Mouse (Mus musculus) stomach, embryonic 16.5 days (tissue): ENCODE measurements at regions not wholly inside any gene's neighbourhood (a gene's known extent, or its start where the extent isn't known, plus 50 kb on each side); places are given as distances from the start of the nearest gene placed in this dataset.
A peak's percentile ranks its signal among the peaks of the same experiment; 100 is the strongest.

ENCODE experiments used
- ATAC-seq: fragments of 200-750 bp; cut with Nextera tagmentation; 2 replicates; pipeline ENCODE4 v1.8.0; 2017; ENCODE audit warnings: moderate number of reproducible peaks, moderate TSS enrichment; ENCODE audit not compliant: insufficient read depth, low FRiP score
- H3K27ac ChIP-seq: fragments of 300-500 bp; sonication (generic); 2 replicates; pipeline ENCODE4 v1.5.1; 2014; ENCODE audit warnings: low read length
- H3K27me3 ChIP-seq: fragments of 300-500 bp; sonication (generic); 2 replicates; pipeline ENCODE4 v1.6.1; 2014; ENCODE audit warnings: low read length, control low read depth, mixed read lengths; ENCODE audit not compliant: control insufficient read depth, insufficient read depth
- H3K36me3 ChIP-seq: fragments of 300-500 bp; sonication (generic); 2 replicates; pipeline ENCODE4 v1.6.1; 2014; ENCODE audit warnings: low read length; ENCODE audit not compliant: control insufficient read depth, insufficient read depth
- H3K4me1 ChIP-seq: fragments of 300-500 bp; sonication (generic); 2 replicates; pipeline ENCODE4 v1.6.1; 2014; ENCODE audit warnings: low read length, control low read depth, mixed read lengths; ENCODE audit not compliant: control insufficient read depth, insufficient read depth
- H3K4me2 ChIP-seq: fragments of 300-500 bp; sonication (generic); 2 replicates; pipeline ENCODE4 v1.6.1; 2014; ENCODE audit warnings: low read depth, low read length, mixed read lengths
- H3K4me3 ChIP-seq: fragments of 300-500 bp; sonication (generic); replicated peaks from 2 replicates; pipeline ENCODE4 v1.5.1; 2014; ENCODE audit warnings: mild to moderate bottlenecking, low read length
- H3K9ac ChIP-seq: fragments of 300-500 bp; sonication (generic); 2 replicates; pipeline ENCODE4 v1.6.1; 2014; ENCODE audit warnings: low read length
- H3K9me3 ChIP-seq: fragments of 300-500 bp; sonication (generic); replicated peaks from 2 replicates; pipeline ENCODE4 v1.6.1; 2016; ENCODE audit warnings: low read length, control low read depth; ENCODE audit not compliant: control insufficient read depth
- WGBS: fragments of 180-500 bp; shearing (Covaris S2); extraction: QIAGEN DNeasy Blood & Tissue Kit; methylation state at CpG from one replicate; pipeline ENCODE4 v1.1.7; 2014; 5-methylcytosine and 5-hydroxymethylcytosine counted together

DNA sequence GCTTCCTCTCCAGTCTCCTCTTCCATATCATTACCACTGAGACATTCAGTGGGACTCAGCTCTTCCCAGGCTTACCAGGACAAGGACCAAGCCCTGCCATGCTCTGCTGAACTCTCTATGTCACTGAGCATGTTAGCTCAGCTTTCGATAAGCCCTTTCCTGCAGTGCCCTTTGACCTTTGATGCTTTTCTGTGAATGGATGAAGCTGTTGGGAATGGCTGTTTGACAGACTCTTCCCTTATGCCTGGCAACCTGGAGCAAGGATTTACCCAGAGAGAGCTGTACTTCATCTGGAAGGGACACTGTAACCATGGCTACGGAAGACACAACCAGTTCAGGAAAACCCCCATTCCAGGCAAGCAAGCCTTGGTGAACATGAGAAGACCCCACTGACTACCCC lies 172.8 kb downstream of the Shq1 start:
- WGBS = 79% methylated on average over 2 of the region's 2 CpGs
- Histone ChIP-seq H3K4me2 (no peak overlapping the region), H3K9ac (no peak overlapping the region), H3K27me3 (no peaks in the 10 kb centered on the region), H3K36me3 (no peaks in the 10 kb centered on the region), H3K27ac (no peak overlapping the region), H3K9me3 (no peaks in the 10 kb centered on the region), H3K4me3 (no peak overlapping the region), H3K4me1 (peaks cover 5% of the 10 kb centered on the region)
- ATAC-seq = no peak

GRCm38 (mm10) chr6:100496135-100496534 lies 174.8 kb downstream of the Shq1 start:
- no peak overlapping the region for H3K4me3 ChIP-seq
- no peaks in the 10 kb centered on the region for H3K9me3 ChIP-seq
- no peak for ATAC-seq
- H3K27ac ChIP-seq = no peak overlapping the region
- no peak overlapping the region for H3K9ac ChIP-seq
- H3K4me2 ChIP-seq = no peak overlapping the region
- no peaks in the 10 kb centered on the region for H3K36me3 ChIP-seq
- no peaks in the 10 kb centered on the region for H3K27me3 ChIP-seq
- H3K4me1 ChIP-seq = no peaks in the 10 kb centered on the region

GRCm38 (mm10) chr6:100495131-100495530 lies 175.8 kb downstream of the Shq1 start:
- WGBS = 44% methylated on average over 12 of the region's 12 CpGs
- Histone ChIP-seq H3K4me1 (no peaks in the 10 kb centered on the region), H3K36me3 (no peaks in the 10 kb centered on the region), H3K9me3 (no peaks in the 10 kb centered on the region), H3K4me2 (no peak overlapping the region), H3K4me3 (no peak overlapping the region), H3K9ac (no peak overlapping the region), H3K27me3 (no peaks in the 10 kb centered on the region), H3K27ac (peak overlapping the region; percentile 16; the same call in 1 of the 2 replicates)
- ATAC-seq = no peak; the same call in 1 of the 2 replicates

DNA sequence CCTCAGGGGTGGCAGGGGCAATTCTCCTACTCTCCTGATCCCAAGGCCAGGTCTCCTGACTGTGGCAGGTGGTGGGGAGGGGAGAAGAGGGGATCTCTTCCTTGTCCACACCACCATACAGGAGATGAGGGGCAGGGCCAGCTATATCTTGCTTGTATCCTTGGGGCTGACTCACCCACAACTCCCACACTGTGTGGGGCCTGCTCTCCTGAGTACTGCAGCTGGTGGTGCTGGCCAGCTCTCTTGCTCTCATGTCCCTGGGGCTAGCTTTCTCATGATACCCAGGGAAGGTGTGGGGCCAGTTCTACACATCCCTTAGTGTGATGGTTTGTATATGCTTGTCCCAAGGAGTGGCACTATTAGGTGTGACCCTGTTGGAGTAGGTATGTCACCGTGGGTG lies 177.4 kb downstream of the Shq1 start:
- Histone ChIP-seq H3K4me2 (no peak overlapping the region), H3K9me3 (no peaks in the 10 kb centered on the region), H3K9ac (no peak overlapping the region), H3K27me3 (no peaks in the 10 kb centered on the region), H3K36me3 (no peaks in the 10 kb centered on the region), H3K4me1 (no peaks in the 10 kb centered on the region), H3K27ac (no peak overlapping the region), H3K4me3 (no peak overlapping the region)
- WGBS = 68% methylated on average over 1 of the region's 1 CpGs
- ATAC-seq = no peak; the same call in 1 of the 2 replicates

GRCm38 (mm10) chr6:100491811-100492210 lies 179.1 kb downstream of the Shq1 start:
- Histone ChIP-seq H3K4me2 (no peak overlapping the region), H3K4me1 (no peaks in the 10 kb centered on the region), H3K36me3 (no peaks in the 10 kb centered on the region), H3K4me3 (no peak overlapping the region), H3K9ac (no peak overlapping the region), H3K27ac (no peak overlapping the region), H3K27me3 (no peaks in the 10 kb centered on the region), H3K9me3 (no peaks in the 10 kb centered on the region)
- WGBS = 74% methylated on average over 6 of the region's 6 CpGs
- ATAC-seq = no peak

GRCm38 (mm10) chr6:100490920-100491712 lies 179.8 kb downstream of the Shq1 start:
- ATAC-seq = no peak
- Histone ChIP-seq H3K4me1 (no peaks in the 10 kb centered on the region), H3K27ac (no peak overlapping the region), H3K9me3 (no peaks in the 10 kb centered on the region), H3K9ac (no peak overlapping the region), H3K4me2 (no peak overlapping the region), H3K27me3 (no peaks in the 10 kb centered on the region), H3K4me3 (no peak overlapping the region), H3K36me3 (no peaks in the 10 kb centered on the region)
- 91% methylated on average over 7 of the region's 7 CpGs for WGBS

- H3K36me3 ChIP-seq = no peaks in the 10 kb centered on the region
- 53% methylated on average over 3 of the region's 3 CpGs for WGBS
- no peaks in the 10 kb centered on the region for H3K27me3 ChIP-seq
- ATAC-seq = no peak
- peaks cover 13% of the 10 kb centered on the region for H3K4me1 ChIP-seq
- H3K9me3 ChIP-seq = 0 out of 2 replicates have a peak, but pooled peaks cover 5% of the 10 kb centered on the region
- no peak overlapping the region for H3K4me2 ChIP-seq
- H3K27ac ChIP-seq = no peak overlapping the region
- no peak overlapping the region for H3K4me3 ChIP-seq
- no peak overlapping the region for H3K9ac ChIP-seq
Measured at GRCm38 (mm10) chr6:100483836-100484235, 187.1 kb downstream of the Shq1 start.

DNA sequence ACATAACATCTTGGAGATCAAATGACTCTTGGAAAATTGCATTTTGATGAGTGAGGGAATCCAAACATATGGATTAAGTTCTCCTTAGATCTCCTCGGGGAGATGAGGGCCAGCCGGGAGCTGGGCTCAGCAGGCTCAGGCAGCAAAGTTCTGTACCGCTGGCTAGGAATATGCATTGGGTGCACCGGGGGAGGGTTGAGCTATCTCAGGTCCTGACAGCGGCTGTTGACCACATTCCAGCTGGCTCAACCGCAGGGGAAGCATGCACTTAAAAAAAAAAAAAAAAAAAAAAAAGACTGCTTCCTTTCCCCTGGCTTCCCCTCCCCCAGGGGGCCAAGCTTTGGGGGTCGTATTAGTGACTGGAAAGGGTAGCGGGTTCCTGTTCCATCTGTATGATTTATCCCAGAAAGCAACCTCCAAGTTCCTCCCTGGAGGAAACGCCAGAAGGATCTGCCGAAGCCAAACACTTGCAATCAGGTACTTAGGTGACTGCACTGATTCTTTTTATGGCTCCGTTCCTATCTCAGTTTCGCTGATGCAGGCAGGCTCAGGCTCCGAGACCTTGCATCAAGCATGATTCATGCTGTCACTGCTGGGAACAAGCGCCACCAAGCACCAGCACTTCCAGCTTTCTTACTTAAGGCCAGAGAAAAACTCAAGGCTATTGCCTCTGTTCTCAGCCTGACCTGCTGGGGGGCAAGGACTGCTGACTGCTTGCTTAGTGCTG lies 187.7 kb downstream of the Shq1 start:
- Histone ChIP-seq H3K27me3 (no peaks in the 10 kb centered on the region), H3K9ac (no peak overlapping the region), H3K4me1 (peaks cover 13% of the 10 kb centered on the region), H3K27ac (no peak overlapping the region), H3K4me2 (peak overlapping the region; percentile 35), H3K9me3 (0 out of 2 replicates have a peak, but pooled peaks cover 5% of the 10 kb centered on the region), H3K36me3 (no peaks in the 10 kb centered on the region), H3K4me3 (no peak overlapping the region)
- ATAC-seq = 0 out of 2 replicates have a peak, but pooled peaks have one; percentile 40
- WGBS = 7% methylated on average over 14 of the region's 14 CpGs

GRCm38 (mm10) chr6:100482572-100482971 lies 188.4 kb downstream of the Shq1 start:
- 34% methylated on average over 7 of the region's 7 CpGs for WGBS
- H3K4me3 ChIP-seq = no peak overlapping the region
- ATAC-seq = no peak
- H3K4me2 ChIP-seq = no peak overlapping the region
- no peak overlapping the region for H3K9ac ChIP-seq
- peaks cover 13% of the 10 kb centered on the region for H3K4me1 ChIP-seq
- 0 out of 2 replicates have a peak, but pooled peaks cover 5% of the 10 kb centered on the region for H3K9me3 ChIP-seq
- H3K36me3 ChIP-seq = no peaks in the 10 kb centered on the region
- no peak overlapping the region for H3K27ac ChIP-seq
- H3K27me3 ChIP-seq = no peaks in the 10 kb centered on the region
